Mouse (Mus musculus) erythroblast, adult 5-6 weeks (primary cell): ENCODE measurements around the gene Adgra3. TPM values are rescaled to one million over a fixed set of nuclear protein-coding genes. Genes with fewer than 3 reads are reported as not detected.
A peak's percentile ranks its signal among the peaks of the same experiment; 100 is the strongest.

Experiments used
- ATAC-seq: replicated peaks from 2 replicates; pipeline ENCODE4 v1.8.0; 2016; ENCODE audit warnings: moderate number of reproducible peaks, mild to moderate bottlenecking, moderate TSS enrichment, inconsistent platforms; ENCODE audit not compliant: poor library complexity, low FRiP score, severe bottlenecking
- total RNA-seq, 2 experiments: library from RNA; stranded (forward) in 1 of 2; stranded (reverse) in 1 of 2; fragments of 150-400 nt in 1 of 2; fragments of 200-764, 138-1000 nt in 1 of 2; gene quantifications; 2 replicates each; pipeline versions ENCODE4 v1.2.3 to v1.2.4; 2015 to 2017; ENCODE audit warnings: low replicate concordance in 2 of 2

Gene Adgra3
- total RNA-seq (2015; ENCODE audit: low replicate concordance) (0.19 and 0.21 TPM in 2 replicates), total RNA-seq (2017; ENCODE audit: low replicate concordance) (1.2 TPM in 1 of 2 replicates, not detected in the other)

DNA sequence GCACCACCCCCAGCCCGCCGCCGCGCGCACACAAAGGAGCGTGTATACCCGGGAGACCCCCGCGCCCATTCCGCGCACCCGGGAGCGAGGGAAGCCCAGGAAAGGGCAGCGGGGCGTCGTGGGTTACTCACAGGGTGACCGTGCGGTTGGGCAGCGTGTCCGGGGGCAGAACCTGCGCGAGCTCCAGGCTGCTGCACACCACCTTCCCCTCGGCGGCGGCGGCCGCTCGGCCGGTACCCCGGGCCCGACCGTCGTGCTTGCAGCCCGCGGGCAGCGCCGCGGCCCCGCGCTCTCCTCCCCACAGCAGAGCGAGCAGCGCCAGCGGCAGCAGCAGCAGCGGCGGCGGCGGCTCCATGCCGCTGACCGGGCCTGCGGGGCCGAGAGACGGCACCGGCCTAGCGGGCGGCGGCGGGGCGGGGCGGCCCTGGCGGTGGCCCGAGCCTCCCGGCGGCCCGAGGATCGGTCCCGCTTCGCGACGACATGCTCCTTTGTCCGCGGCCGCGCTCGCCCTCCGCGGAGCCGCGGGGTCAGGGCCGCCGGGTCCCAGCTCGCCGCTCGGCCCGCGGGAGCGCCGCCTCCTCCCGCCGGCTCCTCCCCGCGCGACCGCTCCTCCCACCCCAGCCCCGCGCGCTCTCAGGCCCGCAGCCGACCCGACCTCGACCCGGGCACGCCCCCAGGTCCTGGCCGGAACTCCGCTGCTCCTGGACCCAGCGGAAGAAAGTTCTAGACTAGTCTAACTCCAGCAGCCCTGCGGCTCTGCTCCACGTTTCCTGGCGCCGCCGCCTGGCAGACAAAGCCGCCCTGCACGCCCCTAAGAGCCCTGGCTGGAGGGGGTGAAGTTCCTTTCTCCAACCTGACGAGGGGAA lies at the start of gene Adgra3:
TSS of gene Adgra3 (minus strand) at position 586 of the 866 bp plus-strand sequence.
- peak; percentile 60 for ATAC-seq

DNA sequence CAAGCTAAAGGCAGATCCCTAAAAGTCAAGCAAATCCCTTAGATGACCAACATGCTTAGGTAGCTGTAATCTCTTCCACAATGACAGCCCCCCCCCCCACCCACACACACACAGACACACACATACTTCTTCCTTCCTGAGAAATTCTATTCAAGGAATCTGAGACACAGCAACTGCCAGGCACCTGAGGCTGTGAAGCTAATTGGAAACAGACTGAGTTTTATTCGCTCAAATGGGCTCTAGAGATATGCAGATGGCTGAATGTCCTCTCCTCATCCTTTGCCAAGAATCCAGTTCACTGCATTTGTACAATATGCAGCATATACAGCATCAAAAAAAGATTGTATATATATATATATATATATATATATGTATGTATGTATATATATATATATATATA lies 24.6 kb upstream of the Adgra3 start:
- ATAC-seq, result no peak

DNA sequence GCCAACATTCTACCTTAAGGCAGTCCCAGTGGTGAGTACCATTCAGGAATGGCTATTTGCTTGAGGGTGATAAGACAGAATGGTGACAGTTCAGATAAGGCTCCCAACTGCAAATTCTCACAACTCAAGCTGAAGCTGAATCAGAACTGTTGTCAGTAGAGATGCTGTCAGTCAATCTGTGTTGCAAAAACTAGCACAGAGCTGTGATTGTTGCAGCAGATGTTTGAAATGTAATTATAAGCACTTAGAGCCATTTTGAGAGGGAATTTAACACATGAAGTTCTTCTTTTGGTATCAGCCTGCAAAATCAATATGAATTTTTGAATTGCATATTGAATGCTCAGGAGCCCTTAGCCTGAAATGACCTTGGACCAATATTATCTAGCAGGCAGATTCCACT lies 15.4 kb upstream of the Adgra3 start:
- no peak for ATAC-seq

DNA sequence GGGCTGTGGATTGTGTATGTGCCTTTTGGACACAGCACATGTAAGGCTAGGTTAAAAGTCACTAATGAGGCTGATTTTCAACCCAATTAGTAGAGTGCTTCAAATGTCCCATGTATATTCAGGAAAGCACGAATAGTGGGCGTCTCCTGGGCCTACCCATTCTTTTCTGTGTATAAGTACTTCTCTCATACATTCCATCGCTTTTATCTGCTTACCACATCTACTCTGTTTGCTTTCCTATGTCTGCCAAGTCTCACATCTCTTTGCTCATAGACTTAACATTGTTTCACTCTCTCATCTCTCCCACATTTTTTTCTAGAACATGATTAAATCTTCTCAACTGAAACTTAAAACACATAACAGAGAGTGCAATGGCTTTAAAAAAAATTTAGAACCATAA lies 5.4 kb upstream of the Adgra3 start:
- ATAC-seq, result no peak

DNA sequence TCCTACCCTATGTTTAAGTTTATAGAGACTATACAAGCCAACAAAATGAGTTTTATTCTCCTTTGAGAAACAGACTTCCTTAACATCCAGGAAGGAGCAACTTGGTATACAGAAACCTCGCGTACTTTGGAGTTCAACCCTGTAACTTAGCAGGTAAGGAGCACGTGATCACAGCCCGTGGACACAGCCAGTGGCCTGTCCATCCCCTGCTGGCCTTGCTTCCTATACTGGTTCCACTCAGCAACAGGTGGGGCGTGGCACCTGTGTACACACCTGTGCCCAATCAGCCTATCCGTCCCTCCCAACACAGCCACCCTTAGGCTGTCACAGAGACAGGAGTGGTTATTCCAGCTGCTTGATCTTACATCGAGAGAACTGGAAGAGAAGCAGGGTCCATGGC lies 780 bp upstream of the Adgra3 start:
- ATAC-seq, result no peak

DNA sequence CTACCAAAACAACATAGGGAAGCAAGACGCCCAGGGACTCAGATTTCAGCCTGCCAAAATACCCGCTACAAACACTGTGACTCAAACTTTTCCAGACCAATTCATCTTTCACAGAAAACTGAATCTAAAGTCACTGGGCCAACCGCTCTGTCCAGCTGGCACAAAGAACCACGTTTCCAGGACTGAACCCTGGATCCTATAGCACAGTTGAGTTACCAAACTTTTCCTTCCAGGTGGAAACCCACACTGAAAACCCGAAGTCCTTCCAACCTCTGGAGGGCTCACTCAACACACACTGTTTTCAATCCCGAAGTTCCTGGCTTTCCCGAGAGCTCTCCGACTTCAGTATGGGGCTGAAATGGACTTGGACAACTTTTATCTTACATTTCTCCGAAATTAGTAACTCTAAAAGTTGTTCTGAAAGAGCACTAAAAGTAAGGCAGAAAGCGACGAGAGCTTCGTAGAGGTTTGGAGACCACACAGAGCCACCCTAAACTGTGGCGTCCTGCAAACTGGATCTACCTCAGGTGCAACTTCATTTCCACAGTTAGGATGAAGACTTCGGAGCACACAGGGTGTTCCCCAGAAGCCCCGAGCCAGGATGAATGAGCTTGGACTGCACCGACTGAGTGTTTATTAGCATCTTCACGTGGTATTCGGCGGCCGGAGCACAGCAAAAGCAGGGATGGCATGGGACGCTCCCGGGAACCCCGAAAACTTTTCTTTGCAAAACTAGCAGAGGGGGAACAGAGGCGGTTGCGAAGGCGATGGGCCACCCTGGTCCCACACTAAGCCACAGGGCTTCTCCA lies 990 bp downstream of the Adgra3 start:
- ATAC-seq, result no peak

DNA sequence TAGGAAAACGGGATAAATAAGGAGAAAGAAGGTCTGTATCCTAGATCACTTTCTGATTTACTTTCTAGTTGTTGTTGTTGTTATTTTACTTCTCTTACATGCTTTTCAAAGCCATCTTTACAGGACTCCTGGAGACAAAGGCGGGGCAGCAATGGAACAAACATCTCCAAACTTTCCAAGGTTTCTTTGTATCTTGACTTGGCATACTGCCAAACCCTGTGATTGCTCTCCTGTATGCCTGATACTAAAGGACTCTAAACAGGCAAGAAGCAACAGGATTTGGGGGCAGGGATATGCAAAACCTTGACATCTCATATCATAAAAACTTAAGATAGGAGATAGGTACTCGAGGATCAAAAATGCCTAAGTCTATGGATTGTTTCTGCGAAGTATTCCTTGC lies 6.3 kb downstream of the Adgra3 start:
- no peak for ATAC-seq

DNA sequence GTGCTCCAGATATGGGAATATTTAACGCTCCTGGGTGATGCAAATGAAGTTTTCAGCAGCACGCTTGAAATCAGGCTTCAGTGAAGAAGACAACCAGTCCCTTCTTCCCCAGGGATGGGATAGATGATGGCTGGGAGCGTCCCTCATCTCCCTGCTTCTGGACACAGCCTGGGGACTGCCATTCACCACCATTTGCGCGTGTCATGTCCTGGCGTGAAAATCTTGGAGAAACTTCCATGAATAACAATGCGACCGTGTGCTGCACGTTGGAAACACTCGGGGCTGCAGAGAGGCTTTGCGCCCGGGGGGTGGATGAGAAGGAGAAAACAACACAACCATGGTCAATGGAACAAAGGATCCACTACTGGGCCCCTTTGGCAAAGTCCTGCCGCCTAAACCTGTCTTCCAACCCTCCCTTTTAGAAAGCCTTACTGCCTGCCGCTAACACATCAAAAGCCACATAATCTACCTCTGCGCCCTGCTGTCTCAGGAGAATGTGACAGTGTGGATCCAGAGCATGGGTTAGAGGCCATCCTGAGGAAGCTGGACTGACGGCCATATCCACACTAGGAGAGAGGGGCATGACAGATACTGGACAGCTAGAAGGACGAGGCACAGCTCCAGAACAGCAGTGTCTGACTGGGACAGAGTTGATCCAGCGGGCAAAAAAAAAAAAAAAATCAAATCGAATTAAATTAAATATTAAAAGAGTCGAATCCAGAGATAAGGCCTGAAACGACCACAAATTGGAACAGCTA lies 8.0 kb downstream of the Adgra3 start:
- no peak for ATAC-seq

DNA sequence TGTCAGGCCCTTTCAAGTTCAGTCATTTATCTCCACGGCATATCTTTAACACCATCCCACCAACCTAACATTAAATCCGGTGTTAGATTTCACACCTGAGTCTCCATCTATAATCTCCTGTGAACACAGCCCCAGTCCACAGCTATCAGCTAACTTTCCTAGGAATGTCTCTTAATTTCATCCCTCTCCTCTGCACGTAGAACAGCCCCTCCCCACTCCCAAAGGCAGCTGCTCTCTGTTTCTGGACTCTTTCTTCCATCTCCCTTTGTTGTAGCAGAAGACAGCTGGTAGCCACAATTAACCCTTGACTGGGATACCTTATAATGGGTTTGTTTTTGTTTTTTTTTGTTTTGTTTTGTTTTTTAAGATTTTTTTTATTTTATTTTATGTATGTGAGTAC lies 8.8 kb downstream of the Adgra3 start:
- no peak for ATAC-seq

DNA sequence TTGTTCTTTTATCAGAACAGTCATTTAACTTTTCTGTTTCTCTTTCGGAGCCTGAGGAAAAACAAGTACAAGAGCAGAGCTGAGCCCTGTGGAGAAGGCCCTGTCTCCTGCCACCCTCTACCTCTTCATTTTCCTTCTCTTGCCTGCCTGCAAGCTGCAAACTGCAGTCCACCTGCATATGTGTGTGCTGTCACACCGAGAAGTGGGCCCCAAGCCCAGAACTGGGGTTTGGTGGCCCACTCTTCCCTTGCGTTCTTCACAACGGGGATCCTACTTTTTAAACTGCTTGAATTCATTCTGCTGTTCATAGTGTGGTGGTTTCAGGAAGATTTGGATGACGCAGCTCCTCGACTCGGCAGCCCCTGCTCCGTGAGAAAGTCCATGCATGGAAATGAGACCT lies 9.3 kb downstream of the Adgra3 start:
- ATAC-seq, result no peak

DNA sequence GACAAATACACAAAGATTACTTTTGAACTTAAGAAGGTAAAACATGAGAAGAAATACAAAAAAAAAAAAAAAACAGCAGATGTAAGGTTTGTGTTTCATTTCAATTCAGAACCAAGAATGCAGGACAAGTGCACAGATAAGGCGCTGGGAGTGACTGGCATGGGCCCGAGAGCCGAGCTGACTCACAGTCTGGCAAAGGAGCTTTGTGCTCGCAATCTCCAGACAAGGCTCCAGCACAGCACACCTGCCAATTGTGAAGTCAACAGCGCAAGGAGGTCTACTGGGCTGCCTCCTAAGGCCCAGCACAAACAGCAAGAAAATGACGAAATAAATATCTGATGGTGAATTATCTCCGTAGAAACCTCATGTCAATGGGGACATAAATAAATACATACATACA lies 9.8 kb downstream of the Adgra3 start:
- ATAC-seq, result no peak

DNA sequence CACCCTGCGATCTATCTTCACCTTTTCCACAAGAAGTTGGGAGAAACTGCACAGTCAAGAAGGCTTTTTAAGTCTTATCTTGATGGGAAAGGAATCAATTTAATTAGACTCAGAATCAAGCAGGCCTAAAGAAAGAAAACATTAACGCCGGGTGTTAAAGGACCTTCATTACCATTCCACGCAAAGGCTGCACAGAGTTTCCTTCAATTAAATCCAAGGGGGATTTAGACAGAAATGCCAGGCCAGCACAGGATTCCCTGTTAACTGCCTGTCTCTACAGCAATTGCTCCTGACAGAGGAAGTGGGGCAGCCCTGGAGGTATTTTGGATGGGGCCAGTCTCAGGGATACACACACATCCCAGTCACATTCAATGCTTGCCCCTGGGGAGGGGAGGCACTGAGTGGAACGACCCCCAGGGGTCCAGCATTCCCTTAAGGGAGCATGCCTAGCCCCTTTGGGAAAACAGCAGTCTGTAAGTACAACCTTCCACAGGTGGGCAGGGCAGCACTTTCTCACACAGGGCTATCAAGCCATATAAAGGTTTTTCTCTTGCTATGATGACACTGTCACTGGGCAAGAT lies 10.4 kb downstream of the Adgra3 start:
- ATAC-seq, result no peak

DNA sequence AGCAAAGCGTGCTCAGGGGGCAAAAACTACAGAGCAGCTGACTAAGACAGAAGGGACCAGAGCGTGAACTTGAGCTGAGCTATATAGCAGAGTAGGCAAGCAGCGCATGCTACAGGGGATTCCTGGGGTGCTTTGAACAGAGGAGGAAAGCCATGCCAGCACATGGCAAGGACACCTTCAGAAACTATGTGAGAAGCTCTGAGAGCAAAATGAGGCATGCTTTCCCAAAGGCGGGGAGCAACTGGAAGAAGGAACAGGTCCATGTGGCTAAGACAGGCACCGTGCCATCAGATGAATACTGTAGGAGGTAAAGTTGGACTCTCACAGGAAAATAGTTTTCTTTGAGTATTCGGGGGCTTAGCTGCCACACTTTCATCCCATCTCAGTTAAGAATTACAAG lies 13.6 kb downstream of the Adgra3 start:
- no peak for ATAC-seq

DNA sequence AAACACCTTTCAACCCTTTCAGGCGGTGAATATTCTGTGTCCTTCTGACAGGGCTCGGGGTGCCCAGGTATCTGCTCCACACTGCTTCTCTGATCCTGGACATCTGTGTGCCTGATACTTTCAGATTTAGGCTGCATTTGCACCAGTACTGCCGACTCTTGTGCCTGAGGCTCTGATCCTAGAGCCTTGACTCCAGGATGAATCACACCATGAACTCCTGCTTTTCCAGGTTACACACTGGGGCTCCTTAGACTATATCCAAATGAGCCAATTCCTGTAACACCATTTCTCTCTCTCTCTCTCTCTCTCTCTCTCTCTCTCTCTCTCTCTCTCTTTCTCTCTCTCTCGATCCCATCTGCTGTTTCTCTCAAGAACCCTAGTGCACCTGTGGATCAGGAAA lies 15.1 kb downstream of the Adgra3 start:
- no peak for ATAC-seq

DNA sequence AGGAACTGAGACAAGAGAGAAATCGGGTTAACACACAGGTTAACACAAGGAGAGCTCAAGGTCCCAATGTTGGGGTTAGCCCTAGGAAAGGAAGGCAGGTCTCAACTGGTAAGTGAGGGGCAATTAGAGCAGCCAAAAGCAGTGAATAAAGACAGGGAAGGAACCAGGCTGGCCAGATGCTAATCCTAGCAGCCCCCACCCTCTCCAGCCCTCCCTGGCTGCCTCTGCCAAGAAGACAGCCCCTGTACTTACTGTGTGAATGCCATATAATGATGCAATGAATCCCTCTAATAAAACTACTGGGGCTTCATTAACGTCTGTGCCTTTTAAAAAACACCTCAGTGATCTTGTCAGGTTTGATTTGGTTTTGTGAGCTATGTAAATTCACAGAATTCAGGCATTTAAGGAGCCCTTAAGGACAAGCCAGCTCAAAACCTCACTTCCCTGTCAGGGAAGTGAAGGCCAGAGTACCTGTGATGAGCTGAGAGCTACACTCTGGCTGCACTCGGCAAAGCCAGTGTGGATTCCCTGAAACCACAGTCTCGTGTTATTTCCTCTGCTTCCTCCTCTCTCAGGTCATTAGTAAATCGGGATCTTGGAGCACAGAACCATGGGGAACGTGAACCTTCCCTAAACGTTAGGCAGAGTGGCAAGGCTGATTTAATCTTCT lies 16.4 kb downstream of the Adgra3 start:
- no peak for ATAC-seq

DNA sequence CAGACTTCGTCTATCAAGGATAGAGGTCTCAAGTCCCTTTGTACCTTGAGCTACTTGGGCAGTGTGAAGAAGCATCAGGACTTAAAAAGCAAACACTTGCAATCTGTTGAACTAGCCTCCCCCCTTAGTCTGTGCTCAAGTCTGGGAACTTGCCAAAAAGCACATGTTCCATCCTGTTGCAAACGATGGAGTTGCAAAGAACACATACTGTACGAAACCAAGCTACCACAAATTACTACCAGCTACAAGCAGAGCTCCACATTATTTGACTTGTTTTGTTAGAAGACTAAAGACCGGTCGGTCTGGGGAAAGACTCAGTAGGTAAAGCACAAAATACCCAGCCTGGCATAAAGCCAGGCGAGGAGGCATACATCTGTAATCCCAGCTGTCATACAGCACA lies 19.3 kb downstream of the Adgra3 start:
- ATAC-seq, result no peak

DNA sequence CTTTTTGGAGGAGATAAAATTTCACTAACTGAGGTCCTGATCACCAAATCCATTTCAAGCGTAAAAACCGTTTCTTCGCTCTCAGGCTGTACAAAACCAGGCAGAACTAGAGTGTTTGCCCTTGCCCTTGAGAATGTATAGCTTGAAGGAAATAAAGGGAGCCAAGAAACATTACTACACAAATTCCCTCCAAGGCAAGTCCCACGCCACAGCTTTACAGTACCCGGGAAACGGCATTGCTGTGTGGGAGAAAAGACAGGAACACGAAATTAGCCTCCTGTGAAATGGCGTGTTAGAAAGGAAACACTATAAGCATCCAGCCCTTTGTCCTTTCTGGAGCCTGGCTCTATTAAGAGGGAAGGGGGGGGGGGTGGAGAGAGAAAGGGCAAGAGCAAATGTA lies 21.1 kb downstream of the Adgra3 start:
- ATAC-seq, result no peak

DNA sequence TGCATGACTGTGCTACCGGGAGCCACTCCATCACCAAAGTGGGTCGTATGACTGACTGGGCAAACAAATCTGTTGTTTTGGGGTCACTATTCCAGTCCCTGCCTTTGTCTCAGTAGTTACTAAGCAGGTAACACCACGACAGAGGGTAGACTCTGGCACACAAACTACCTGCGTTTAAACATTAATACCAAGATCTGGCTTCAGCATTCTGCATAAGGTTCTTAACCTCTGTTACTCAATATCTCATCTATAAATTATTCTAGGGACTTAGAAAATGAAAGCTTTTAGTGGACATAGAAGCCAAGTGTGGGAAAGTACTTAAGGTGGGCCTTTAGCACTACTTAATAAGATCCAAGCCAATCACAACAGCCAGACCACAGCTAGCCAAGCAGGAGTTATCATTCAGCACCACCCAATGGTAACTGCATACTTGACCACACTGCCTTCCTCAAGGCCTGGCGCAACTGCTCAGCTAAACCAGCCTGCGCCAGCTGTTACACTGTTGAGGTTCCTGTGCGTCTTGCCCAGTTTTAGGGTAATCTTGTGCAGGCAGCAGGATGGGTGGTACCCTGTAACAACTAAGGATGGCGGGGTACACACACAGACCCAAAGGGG lies 23.8 kb downstream of the Adgra3 start:
- no peak for ATAC-seq

DNA sequence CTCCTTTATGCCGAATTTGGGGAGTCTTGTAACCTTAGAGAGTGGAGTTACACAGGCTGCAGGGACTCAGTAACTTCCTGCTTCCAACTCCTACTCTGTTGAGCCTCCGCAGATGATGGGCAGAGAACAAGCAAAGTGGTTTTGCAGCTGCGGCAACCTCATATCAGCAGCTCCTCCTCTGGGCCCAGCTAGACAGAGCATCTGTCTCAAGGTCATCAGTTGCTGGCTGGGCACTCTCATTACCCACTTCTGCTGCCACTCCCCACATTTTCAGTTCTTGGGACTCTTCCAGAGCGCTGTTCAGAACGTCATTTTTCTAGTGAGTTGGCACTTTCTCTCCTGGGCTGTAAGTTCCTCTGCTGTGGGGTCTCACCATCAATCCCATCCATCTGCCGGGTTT lies 24.6 kb downstream of the Adgra3 start:
- no peak for ATAC-seq
